Mouse (Mus musculus): ENCODE measurements around the gene Avpi1.

DNA sequence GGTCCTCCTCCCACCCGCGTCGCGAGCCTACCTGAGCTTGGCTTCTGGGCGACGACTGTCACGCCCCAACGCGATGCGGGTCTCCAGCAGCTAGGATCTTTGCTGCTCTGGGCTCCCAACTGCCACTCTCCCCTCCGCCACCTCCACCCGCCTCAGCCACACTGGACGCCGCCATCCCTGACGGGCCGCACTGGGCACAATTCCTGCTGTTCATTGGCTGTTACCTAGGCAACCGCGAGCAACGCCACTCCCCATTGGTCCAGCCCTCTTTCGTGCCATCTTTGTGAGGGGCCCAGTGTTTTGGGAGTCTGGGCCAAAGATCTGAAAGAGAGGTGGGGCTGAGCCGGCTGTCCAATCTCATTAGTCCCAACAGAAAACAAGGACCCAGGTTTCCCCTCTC lies 42.7 kb downstream of the Avpi1 start, which contains the start of gene Morn4:
- TF ChIP-seq CTCF (IDR thresholded peaks at IDR 0.05; ENCODE audit: control insufficient read depth, insufficient read depth, insufficient read length) (no peak), MYOD1 (IDR thresholded peaks at IDR 0.05; ENCODE audit: control insufficient read depth, insufficient read length, low read depth) (no peak), USF1 (IDR thresholded peaks at IDR 0.05; ENCODE audit: low read depth) (no peak), MYOG (IDR thresholded peaks at IDR 0.05; ENCODE audit: control insufficient read depth, extremely low read depth, insufficient read length) (no peak), MAX (IDR thresholded peaks at IDR 0.05) (no peak), FOSL1 (IDR thresholded peaks at IDR 0.05; ENCODE audit: insufficient read depth, low read length, poor library complexity, severe bottlenecking) (no peak)

All from C2C12 (cell line).